Mouse (Mus musculus): ENCODE data around the gene Defb13. TPM values are rescaled to one million over a fixed set of nuclear protein-coding genes. Genes with fewer than 3 reads are reported as not detected.
"Not testable (repeated sequence)": the region's sequence is repeated elsewhere in the genome, so short reads cannot be mapped to it uniquely, and the experiment has no call there.

The Defb13 gene
- total RNA-seq (2021): not detected
- long read RNA-seq: 0 reads

DNA sequence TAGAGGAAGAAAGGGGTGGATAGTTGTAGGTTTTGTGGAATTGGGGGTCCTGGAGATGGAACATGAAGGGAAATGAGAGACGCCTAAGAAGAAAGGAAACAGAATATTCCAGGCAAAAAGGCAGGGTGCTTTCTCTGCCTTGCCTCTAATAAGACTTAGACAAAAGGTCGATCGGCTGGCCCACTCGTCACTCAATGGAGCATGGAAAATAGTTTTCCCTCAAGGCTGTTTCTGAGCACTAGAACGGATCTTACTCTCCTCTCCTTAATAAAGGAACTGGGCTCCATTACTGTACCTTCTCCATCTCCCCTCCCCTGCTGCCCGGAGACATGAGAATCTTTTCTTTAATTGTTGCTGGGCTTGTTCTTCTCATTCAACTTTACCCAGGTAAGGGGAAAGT, at the start of gene Defb13:
Gene Defb13, plus strand, starts transcription at position 301 of the 400 bp plus-strand sequence.
- no peak for DNase-seq (ENCODE audit: low spot score in 2 of 2)

DNA sequence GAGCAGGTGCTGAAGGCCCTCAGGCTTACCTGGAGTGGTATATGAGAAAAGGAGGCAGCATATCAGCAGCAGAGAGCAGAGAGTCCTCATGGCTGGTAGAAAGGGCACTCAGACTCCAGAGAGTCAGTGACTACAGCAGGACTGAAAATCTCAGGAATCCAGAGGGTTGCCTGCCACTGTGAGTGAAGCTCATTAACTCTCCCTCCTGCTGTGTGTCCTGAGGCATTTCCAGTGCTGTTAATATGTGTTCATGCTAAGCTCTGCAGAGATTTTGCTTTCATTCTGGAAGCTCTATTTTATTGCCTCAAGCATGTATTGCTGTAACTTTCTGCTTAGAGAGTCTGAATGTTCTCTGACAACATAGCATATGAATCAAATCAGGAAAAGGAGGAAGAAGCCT, 40.3 kb upstream of the Defb13 start, which contains the start of gene Defb11:
Gene Defb11, minus strand, starts transcription at position 123 of the 400 bp plus-strand sequence.
- DNase-seq (ENCODE audit: low spot score in 2 of 2): not testable (repeated sequence)

DNA sequence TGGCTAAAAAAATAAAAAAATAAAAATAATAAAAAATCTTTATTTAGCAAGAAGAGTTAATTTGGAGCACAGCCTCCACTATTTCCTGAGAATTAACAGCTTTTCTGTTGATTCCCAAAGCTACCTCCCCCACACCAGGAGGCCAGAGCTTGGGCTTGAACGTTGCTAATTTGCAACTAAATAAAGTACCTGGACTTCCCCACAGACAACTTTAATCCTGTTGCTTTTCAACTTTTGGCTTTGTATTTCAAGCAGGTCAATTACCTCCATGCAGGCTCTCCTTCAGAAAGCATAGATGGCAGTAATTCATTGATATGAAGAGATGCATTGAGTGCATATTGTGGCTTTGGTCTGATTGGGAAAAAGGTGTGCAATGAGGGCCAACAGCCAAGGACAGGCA, 34.6 kb upstream of the Defb13 start:
- DNase-seq (ENCODE audit: low spot score in 2 of 2): no peak

DNA sequence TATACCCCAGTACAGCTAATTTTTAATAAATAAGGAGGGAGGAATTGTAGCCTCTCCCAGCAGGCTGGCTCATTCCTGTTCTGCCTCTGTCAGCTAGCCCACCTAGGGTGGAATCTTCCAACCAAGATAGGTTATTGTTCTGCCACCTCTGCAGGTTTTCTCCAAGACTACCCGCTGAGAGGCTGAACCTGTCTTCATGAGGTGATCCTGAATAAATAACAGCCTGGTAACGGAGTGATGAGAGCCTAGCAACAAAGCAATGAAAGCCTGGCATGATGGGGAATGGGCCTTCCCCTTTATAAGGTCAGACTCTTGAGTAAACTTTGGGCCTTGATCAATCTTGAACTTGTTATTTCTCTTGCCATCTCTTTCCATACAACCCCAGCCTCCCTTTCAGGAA, 34.0 kb upstream of the Defb13 start:
- no peak for DNase-seq (ENCODE audit: low spot score in 2 of 2)

DNA sequence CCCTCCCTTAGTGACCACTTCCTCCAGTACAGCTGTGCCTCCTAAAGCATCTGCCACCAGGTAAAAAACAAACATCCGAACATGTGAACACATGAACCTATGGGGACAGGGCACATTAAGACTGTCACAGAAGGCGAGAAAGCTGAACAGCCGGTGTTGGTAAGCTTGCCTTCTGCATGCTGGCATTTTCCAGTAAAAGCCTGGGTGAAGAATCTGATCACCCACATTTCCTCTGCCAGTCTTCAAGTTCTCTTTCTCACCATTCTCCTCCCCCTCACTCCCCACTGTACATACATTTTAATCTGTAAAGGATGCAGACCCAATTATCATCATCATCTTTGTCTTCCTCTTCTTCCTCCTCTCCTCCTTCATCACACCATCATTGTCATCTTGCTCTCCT, 30.9 kb upstream of the Defb13 start:
- DNase-seq (ENCODE audit: low spot score in 2 of 2): peak in 1 of 2 experiments; percentile 5

DNA sequence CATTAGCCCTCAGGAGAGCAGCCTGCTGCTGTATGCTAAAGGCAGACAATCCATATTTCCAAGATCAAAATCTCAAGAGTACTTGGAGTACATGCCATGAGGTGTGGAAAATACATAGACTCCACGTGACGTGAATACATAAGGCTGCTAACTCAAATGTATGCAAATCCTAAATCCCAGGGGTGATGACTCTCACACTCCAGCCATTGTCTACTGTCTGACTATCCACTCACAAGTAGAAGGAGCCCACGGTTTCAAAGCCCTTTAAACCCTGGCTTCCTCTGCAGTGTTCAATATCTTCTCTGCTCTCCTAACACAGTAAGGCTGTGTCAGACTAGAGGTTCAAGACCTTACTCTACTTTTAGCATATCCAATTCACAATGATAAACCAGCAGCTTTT, 15.8 kb upstream of the Defb13 start:
- DNase-seq (ENCODE audit: low spot score in 2 of 2): not testable (repeated sequence)

DNA sequence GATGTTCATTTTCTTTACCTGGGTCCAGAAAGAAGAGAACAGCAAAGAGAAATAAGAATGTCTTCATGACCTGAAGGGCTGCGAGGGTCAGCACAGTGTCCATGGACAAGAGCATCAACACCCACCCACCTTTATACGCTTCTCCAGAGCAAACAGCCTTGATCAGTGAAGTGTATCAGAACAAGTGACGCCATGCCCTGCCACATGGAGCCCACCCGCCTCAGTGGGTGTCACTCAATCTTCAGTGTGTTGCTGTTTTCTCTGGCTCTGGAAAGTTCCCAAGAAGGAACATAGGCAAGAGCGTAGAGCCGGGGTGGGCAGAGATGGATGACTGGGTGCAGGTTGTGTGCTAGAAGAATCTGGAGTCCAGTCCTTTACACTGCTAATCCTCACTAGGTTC, 14.0 kb upstream of the Defb13 start, which contains the start of gene Defb15:
Gene Defb15, minus strand, starts transcription at position 101 of the 400 bp plus-strand sequence.
- no peak for DNase-seq (ENCODE audit: low spot score in 2 of 2)

DNA sequence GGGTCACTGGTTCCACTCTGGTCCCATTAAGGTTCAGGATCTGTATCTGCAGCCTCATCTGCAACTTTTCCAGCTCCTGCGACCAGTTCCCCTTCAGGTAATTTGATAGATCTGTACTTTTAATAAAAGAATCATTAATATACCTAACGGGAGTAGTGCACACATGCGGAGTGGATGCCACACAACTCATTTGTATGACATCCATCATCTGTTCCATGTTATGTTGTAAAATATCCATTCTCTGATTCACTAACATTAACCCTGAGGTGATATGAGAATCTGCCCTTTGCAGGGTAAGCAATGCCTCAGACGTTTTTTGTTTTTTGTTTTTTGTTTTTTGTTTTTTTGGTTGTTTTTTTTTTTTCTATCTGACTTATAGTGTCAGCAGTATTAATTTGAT, 8.5 kb upstream of the Defb13 start, which contains the start of gene Defb35:
Gene Defb35, plus strand, starts transcription at position 301 of the 400 bp plus-strand sequence.
- not testable (repeated sequence) for DNase-seq (ENCODE audit: low spot score in 2 of 2)

DNA sequence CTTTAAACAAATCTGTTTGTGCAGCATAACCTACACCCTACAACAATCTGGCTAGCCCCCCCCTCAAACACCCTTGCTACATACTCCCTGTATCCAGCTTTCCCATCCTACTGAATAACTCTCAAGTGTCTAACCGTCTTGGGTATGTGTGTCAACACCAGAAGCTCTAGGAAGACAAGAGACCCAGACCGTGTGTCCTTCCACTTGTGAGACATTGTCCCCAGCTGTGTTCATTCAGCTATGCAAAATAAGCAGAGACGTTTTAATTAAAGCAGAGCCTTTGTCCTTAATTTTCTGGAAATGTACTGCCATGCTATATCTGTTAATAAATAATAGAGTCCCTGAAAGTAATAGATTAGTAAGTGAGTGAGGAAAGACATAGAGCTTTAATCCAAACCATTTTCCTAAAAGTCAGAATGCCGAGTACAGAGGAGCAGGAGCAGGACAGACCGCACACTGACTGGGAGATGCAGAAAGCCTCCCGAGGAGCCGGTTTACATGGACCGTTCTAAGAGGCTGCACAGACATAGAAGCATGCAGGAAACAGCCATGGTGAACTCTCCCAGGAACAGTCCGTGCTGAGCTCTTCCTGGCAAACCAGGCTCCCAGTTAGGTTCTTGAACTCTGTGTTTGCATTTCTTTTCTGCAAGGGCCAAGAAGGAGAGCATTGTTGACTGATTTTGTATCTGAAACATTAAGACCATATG, 902 bp downstream of the Defb13 start:
- DNase-seq (ENCODE audit: low spot score in 2 of 2): no peak

DNA sequence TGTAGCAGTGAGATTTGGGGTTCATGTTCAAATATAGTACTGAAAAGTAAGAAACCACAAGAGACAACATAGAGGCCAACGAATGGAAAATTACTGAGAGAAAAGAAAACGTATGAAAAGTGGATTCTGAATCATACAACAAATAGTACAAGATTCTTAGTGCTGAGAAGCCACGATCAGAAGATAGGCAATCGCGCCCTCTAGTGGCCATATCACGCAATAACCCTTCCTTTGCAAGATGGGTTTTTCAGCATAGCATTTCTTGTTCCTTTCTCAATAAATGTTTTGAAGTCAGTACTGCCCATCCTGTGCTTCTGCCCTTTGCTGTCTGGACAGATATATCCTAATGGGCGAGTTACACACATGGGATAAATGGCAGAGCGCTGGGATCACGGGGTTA, 8.8 kb downstream of the Defb13 start:
- DNase-seq (ENCODE audit: low spot score in 2 of 2): peak; percentile 49 to 70

DNA sequence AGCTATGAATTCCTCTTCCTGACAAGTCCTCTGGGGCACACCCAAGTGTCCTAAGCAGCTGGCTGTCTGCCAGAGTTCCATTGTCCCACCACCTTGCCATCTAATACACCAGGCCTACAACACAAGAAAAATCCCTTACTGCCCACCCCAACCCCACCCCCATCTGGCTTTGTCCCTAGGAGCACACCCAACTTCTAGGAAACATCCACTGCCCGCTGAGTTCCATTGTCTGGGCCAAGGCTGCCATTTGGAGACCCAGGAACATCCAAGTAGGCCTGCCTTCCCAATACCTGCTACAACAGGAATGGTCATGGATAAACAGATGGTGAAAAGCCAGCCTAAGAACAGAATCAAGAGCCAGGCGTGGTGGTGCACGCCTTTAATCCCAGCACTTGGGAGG, 9.8 kb downstream of the Defb13 start:
- DNase-seq (ENCODE audit: low spot score in 2 of 2): no peak

DNA sequence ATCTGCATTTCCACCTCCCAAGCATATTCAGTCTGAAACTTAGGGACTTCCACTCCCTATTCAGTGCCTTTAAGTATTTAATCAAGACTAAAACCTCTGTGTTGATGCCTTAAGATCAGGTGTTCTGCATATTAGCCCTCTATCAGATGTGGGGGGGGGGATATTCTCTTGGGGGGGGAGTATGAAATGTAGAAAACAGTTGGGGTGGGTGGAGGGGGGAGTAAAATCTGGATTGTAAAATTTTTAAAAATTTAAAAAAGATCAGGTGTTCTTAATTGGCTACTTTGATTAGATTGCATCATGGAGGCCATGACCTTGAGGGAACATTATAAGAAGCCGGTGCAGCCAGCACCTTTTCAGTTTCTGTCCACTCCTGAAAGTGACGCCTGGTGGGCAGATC, 11.9 kb downstream of the Defb13 start, which contains the start of gene Fam90a1a:
Gene Fam90a1a, plus strand, starts transcription at position 301 of the 400 bp plus-strand sequence.
- DNase-seq (ENCODE audit: low spot score in 2 of 2): no peak

DNA sequence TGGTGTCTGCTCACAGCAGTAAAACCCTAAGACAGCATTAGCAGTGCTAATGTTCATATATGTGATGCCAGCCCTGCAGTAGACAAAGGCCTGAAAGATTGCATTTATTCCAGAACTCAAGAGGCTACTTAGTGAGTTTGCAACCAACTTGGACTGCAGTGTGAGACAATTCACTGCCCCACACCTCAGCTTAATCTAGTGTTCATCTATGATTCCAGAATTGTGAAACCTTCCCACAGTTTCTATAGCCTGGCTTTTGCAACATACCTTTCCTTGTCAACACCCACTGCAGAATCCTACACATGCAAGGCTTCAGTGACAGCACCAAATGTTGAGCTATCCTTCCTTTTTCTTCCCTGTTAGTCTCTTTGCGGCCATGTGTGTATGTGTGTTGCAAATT, 20.1 kb downstream of the Defb13 start:
- DNase-seq (ENCODE audit: low spot score in 2 of 2): no peak

DNA sequence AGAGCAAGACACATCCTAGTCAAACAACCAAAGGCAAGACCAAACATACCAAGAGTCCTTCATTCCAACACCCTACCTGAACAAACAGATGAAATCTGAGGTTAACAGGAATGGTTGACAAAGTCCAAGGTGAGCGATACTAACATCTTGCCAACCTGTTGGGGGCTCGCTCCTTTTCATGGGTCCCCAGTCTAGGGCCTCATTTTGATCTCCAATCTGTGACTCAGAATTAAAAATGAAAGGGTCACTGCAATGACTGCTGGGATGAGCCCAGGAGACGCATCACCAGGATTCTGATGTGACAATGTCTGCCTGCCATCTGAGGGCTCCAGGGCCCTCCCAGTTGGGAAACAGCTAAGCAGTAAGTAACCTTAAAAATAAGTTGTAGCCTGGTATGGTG, 22.9 kb downstream of the Defb13 start, which contains the start of gene Ccdc70:
Gene Ccdc70, plus strand, starts transcription at position 301 of the 400 bp plus-strand sequence.
- no peak for DNase-seq (ENCODE audit: low spot score in 2 of 2)

DNA sequence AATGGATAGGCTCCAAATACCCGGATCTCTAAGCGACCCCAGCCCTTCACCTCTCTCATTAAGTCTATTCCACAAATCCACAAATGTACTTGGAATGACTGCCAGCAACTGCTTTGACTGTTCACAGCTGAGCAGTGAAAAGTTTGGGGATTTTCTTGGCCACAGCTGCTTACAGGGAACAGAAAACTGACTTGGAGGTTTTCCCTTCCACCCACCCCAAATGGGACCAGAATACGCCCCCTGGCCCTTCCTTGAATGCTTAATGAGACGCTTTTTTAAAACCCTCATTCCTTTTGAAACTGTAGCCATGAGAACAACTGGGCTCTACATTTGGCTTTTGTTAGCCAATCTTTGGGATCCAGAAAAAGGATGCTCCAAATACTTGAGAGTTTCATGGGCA, 31.6 kb downstream of the Defb13 start:
- peak; percentile 17 to 28 for DNase-seq (ENCODE audit: low spot score in 2 of 2)

DNA sequence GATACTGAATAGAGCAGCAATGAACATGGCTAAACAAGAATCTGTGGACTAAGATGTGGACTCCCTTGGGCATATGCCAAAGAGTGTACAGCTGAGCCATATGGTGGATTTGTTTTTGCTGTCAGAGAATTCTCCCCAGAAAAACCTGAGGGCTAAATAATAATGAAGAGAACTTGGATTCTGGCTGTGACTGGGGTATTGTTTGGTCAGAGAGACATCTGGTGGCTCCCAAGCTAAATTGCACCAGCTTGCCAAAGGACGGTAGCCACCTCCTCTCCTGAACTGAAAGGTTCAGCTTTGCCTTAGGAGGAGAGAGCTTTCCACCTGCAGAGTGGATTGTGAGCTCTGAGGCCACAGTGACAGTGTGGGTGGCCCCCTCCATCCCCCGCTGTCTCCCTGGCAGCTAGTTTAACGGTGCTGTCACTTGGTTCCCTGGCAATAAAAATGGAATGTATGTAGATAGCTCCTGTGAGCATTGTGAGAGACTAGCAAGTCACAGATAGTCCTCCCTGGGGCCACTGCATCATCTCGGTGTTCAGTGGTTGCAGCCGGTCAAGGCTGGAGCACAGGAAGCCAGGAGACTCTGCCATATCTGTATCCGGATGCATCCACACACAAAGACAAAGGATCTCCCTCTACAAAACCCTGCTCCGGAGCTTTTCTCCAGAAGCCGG, 35.2 kb downstream of the Defb13 start:
- DNase-seq (ENCODE audit: low spot score in 2 of 2): peak; percentile 19 to 39

DNA sequence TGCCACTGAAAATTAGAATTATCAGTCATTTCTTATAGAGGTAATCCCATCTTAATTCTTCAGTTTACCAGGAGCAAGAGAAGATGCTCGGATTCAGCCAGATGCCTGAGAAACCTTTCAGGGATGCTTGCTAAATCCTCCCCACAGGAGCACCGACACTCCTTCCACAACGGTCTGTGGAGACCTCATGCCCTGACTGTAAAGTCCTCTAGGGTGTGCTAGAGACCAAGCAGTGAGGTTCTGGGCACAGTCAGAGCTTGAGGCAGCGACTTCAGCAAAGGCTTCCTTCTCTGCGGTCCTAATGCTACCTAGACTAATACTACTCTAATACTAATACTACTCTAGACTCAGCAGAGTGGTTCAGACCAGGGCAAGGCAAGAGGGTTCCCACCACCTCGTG, 45.6 kb downstream of the Defb13 start:
- DNase-seq (ENCODE audit: low spot score in 2 of 2): peak; percentile 68 to 74

DNA sequence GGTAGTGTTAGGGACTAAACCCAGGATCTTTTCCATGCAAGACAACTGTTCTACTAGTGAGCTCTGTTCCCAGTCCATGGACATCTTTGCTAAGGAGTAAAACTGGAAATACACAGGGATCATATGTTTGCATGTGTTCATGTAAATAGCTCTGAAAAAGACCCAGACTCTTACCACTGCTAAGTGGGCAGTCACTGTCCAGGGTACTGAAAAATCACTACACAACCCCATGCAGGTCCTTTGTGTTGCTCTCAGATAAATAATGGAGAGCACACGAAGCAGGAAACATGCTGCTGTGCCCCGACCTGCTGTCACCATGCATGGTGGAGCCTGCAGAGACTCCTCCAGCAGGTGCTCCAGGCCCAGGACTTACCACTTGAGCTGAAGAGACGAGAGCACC, 48.6 kb downstream of the Defb13 start:
- DNase-seq (ENCODE audit: low spot score in 2 of 2): no peak
